Mouse (Mus musculus) heart, adult 2 months (tissue): ENCODE data around the gene Syngap1.

Experiments
- CTCF ChIP-seq: fragments of 200-600 bp; IDR thresholded peaks from 2 replicates; pipeline ENCODE4 v1.8.1; 2022; ENCODE audit warnings: antibody characterized with exemption, mild to moderate bottlenecking, moderate library complexity
- EP300 ChIP-seq: fragments of 200-500 bp; IDR thresholded peaks from 2 replicates; pipeline ENCODE4 v1.6.1; 2011; ENCODE audit warnings: low read depth, low read length, control low read depth; ENCODE audit not compliant: insufficient read depth
- POLR2A ChIP-seq: fragments of 200-500 bp; IDR thresholded peaks from 2 replicates; pipeline ENCODE4 v1.6.1; 2011; ENCODE audit warnings: mild to moderate bottlenecking, low read depth, low read length, control low read depth; ENCODE audit not compliant: insufficient read depth

DNA sequence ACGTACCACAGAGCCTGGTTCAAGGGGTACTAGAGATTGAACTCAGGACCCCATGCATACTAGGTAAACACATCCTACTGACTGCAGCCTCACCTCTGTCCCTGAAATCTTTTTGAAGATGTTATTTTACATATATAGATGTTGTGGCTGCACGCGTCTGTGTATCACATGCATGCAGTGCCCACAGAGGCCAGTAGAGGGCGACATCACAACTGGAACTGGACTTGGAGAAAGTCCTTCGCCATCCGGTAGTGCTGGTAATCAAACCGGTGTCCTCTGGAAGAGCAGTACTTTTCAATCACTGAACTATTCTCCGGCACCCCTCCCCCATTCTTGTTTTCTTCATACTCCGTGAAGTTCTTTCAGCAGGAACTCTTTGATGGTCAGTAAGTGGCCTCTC is 63.4 kb downstream of the Syngap1 start:
- TF ChIP-seq CTCF (peak; percentile 91), EP300 (no peak), POLR2A (no peak)
